Mouse (Mus musculus) intestine, postnatal 0 days (tissue): ENCODE results near the gene Trim46. TPM values are rescaled to one million over a fixed set of nuclear protein-coding genes. Genes with fewer than 3 reads are reported as not detected.

ENCODE experiments used
- ATAC-seq: fragments of 200-750 bp; cut with Nextera tagmentation; 2 replicates; pipeline ENCODE4 v1.8.0; 2017; ENCODE audit warnings: mild to moderate bottlenecking, moderate TSS enrichment, moderate library complexity
- H3K27ac ChIP-seq: fragments of 300-500 bp; sonication (generic); 2 replicates; pipeline ENCODE4 v1.5.1; 2014; ENCODE audit warnings: mild to moderate bottlenecking, low read depth, low read length, moderate library complexity
- H3K27me3 ChIP-seq: fragments of 300-500 bp; sonication (generic); replicated peaks from 2 replicates; pipeline ENCODE4 v1.6.1; 2014; ENCODE audit warnings: low read length, mixed read lengths; ENCODE audit not compliant: control insufficient read depth, insufficient read depth
- H3K36me3 ChIP-seq: fragments of 300-500 bp; sonication (generic); 2 replicates; pipeline ENCODE4 v1.6.1; 2014; ENCODE audit warnings: mild to moderate bottlenecking, moderate library complexity; ENCODE audit not compliant: control insufficient read depth, insufficient read depth
- H3K4me1 ChIP-seq: fragments of 300-500 bp; sonication (generic); replicated peaks from 2 replicates; pipeline ENCODE4 v1.6.1; 2014; ENCODE audit warnings: antibody characterized with exemption, low read length, mixed read lengths; ENCODE audit not compliant: control insufficient read depth, insufficient read depth
- H3K4me2 ChIP-seq: fragments of 300-500 bp; sonication (generic); replicated peaks from 2 replicates; pipeline ENCODE4 v1.6.1; 2014; ENCODE audit warnings: low read depth, mild to moderate bottlenecking, moderate library complexity
- H3K4me3 ChIP-seq: fragments of 300-500 bp; sonication (generic); 2 replicates; pipeline ENCODE4 v1.5.1; 2014; ENCODE audit warnings: low read depth, low read length
- H3K9ac ChIP-seq: fragments of 300-500 bp; sonication (generic); 2 replicates; pipeline ENCODE4 v1.6.1; 2014; ENCODE audit warnings: mild to moderate bottlenecking, low read depth, low read length
- H3K9me3 ChIP-seq: fragments of 300-500 bp; sonication (generic); 2 replicates; pipeline ENCODE4 v1.6.1; 2016; ENCODE audit warnings: mixed run types; ENCODE audit not compliant: control insufficient read depth
- CTCF ChIP-seq: sonication (generic); IDR thresholded peaks from 2 replicates; pipeline ENCODE4 v1.5.1; 2016; ENCODE audit warnings: low read depth, mild to moderate bottlenecking, control low read depth, antibody characterized with exemption, moderate library complexity
- WGBS: fragments of 180-500 bp; shearing (Covaris S2); extraction: QIAGEN DNeasy Blood & Tissue Kit; methylation state at CpG from one replicate; pipeline ENCODE4 v1.1.7; 2014; 5-methylcytosine and 5-hydroxymethylcytosine counted together
- polyA plus RNA-seq: library from polyadenylated mRNA; unstranded; fragments of >200 nt; fragmentation: Nextera tagmentation; extraction: Ambion mirVana; gene quantifications from 2 replicates; pipeline ENCODE4 v1.2.1, GENCODE M21; 2015

Gene Trim46
- polyA plus RNA-seq, 1 experiment from 2014 or later: 1.3 TPM

DNA sequence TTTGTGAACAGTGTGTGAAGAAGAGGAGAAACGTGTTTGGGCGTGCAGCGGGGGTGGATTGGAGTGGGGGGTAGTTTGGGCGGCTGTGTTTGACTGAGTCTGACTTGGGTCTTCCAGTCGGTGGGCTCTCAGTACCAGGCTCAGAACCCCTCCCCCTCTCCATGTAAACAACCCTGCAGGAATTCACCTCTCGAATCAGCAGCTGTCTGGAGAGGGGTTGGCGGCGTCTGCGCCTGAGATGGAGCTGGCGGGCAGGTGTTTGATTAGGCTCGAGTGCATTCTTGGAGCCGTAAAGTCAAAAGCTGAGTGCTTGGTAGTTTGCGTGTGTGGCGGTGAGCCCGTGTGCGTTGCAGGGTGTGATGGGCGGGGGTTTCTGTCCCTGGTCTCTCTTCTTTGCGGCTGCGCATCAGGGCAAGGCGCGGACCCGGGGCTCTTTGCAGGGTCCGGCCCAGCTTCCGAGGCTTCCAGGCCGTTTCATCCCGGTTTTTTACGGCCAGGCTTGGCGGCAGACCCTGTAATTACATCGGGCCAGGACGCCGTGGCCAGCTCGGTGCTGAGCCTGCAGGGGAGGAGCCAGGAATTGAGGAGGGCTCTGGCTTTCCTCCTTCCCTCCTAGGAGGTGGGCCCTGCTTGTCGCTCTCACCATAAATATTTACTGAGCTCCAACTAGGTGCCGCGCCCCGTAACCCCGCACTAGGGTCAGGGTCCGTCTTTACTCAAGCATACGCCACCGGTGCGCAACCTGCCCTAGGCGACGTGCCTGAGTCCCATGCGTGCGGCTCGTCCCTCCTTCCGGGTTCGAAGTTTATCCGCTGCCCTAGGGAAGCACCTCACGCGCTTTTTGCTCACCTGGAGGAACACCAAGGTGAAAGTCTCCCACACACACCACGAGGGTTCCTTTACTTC is 34.8 kb upstream of the Trim46 start, which contains the start of gene Efna1:
TSS of gene Efna1 (minus strand) at position 537 of the 906 bp plus-strand sequence.
- H3K36me3 ChIP-seq: peaks cover 4% of the 10 kb centered on the region; the same call in 1 of the 2 replicates
- H3K4me3 ChIP-seq: peak within 1 kb of the TSS; percentile 77
- TF ChIP-seq CTCF: peak; percentile 23; the same call in 1 of the 2 replicates
- H3K9ac ChIP-seq: peak within 1 kb of the TSS; percentile 90
- 0 out of 2 replicates have a peak, but pooled peaks cover 4% of the 10 kb centered on the region for H3K4me1 ChIP-seq
- under 1% methylated on average over 52 of the region's 52 CpGs for WGBS
- peak within 1 kb of the TSS; percentile 95 for H3K27ac ChIP-seq
- no peaks in the 10 kb centered on the region for H3K27me3 ChIP-seq
- H3K9me3 ChIP-seq: no peaks in the 10 kb centered on the region
- H3K4me2 ChIP-seq: peak within 1 kb of the TSS; percentile 93
- ATAC-seq: peak; percentile 89

DNA sequence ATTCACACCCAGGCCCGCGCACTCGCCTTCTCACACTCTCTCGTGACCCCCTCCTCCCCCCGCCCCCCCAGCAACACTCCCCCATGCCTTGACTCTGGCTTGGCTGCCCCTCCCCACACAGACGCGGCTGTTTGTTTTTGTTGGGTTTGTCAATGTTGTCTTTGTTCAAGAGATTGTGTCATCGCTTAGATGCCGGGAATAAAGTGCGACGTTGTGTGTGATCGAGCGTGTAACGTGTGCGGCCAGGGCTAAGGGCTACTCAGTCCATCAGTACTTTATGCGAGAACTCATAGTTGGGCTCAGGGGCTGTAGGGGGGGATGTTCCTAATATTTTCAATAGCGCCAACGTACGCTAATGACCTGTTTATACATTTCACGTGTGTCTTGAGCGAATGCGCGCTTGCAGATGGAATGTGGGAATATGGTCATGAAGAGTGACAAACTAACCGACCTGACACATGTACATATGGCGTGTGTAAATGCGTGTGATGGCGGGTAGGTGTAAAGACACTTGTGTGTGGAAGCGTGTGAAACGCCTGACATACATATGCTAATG is 34.0 kb upstream of the Trim46 start:
- no peak for ATAC-seq
- peak overlapping the region; percentile 95 for H3K27ac ChIP-seq
- under 1% methylated on average over 29 of the region's 29 CpGs for WGBS

DNA sequence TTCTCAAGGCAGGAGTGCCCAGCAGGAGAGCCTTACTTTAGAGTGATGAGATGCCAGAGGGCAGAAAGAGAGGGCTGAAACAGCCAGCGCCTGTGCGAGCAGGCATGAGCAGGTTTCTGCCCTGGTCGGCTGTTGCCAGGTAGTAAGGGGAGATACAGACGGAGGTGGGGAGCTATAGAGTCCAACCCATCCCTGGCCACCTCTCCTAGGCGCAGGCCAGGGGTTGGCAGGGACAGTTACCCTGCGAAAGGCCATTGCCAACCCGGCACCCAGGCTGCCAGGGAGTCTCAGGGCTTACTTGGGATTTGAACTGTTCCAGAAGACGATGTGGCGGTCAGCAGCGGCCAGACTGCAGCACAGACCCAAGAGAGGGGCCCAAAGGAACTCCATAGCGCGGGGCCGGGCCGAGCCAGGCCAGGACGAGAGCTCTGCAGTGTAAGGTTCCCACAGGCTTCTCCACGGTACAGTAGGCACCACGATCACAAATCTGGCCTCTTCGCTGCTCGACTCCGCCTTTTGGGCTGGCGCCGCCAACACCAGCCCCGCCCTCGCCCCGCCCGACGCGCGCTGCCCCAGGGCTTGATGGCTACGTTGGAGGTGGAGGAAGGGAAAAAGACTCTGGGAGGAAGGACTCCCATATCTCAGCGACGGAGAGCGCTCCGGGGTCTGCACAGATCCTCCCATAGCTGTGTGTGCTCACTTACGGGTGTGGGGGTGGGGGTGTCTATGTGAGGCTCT is 33.2 kb upstream of the Trim46 start:
- Histone ChIP-seq H3K27ac (peak overlapping the region; percentile 95), H3K4me1 (0 out of 2 replicates have a peak, but pooled peaks cover 4% of the 10 kb centered on the region), H3K9me3 (no peaks in the 10 kb centered on the region), H3K4me3 (peak overlapping the region; percentile 77), H3K9ac (peak overlapping the region; percentile 90), H3K4me2 (peak overlapping the region; percentile 93), H3K36me3 (peaks cover 15% of the 10 kb centered on the region), H3K27me3 (no peaks in the 10 kb centered on the region)
- TF ChIP-seq CTCF: no peak; the same call in 1 of the 2 replicates
- WGBS: 2% methylated on average over 35 of the region's 35 CpGs
- ATAC-seq: peak; percentile 52

More for the DNA sequence above, 34.0 kb upstream of the Trim46 start:
- Histone ChIP-seq H3K9ac (peak overlapping the region; percentile 90), H3K9me3 (no peaks in the 10 kb centered on the region), H3K4me2 (peak overlapping the region; percentile 93), H3K27me3 (no peaks in the 10 kb centered on the region), H3K36me3 (peaks cover 11% of the 10 kb centered on the region), H3K4me1 (0 out of 2 replicates have a peak, but pooled peaks cover 4% of the 10 kb centered on the region), H3K4me3 (peak overlapping the region; percentile 77)
- TF ChIP-seq CTCF: no peak

DNA sequence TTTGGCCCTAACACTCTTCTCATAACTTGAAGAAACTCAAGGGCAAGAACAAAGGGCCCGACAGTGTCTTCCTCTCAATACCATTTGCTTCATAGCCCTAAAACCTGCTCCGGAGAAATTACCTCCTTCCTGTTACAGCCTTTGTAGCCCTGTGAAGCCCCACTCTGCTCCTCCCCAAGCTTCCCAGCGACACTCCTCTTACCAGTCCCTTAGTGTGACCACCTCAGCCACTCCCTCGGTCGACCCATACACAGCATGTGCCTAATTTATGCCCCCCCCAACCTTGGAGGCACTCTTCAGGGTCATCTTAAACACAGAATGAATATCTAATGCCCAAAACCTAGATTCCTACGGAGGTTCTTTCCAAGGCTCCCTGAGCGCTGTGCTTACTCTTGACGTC is 32.5 kb upstream of the Trim46 start:
- TF ChIP-seq CTCF: no peak
- Histone ChIP-seq H3K9ac (peak overlapping the region; percentile 90), H3K27me3 (no peaks in the 10 kb centered on the region), H3K36me3 (peaks cover 20% of the 10 kb centered on the region), H3K4me1 (0 out of 2 replicates have a peak, but pooled peaks cover 4% of the 10 kb centered on the region), H3K4me3 (peak overlapping the region; percentile 77), H3K27ac (peak overlapping the region; percentile 95), H3K9me3 (no peaks in the 10 kb centered on the region), H3K4me2 (peak overlapping the region; percentile 93)
- no peak for ATAC-seq
- 13% methylated on average over 8 of the region's 8 CpGs for WGBS

DNA sequence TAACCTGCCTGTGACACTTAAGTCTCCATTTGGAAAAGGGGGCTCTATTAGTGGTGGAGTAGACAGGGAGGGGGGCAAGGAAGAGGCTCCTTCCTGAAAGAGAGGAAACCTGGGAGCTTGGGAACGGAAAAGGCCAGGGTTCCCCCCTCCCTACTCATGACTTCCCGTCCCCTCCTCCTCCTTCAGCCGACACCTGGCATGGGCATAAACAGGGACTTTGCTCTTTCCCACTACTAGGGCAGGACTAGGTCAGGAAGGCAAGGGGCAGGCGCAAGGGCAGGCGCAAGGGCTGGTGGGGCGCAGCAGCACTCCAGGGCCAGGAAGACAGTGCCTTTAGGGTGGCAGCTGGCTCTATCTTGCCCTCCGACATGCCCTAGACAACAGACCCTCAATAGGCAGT is 32.0 kb upstream of the Trim46 start:
- peak overlapping the region; percentile 95 for H3K27ac ChIP-seq
- no peaks in the 10 kb centered on the region for H3K9me3 ChIP-seq
- peaks cover 25% of the 10 kb centered on the region for H3K36me3 ChIP-seq
- TF ChIP-seq CTCF: 0 out of 2 replicates have a peak, but pooled peaks have one; percentile 9
- H3K4me1 ChIP-seq: 0 out of 2 replicates have a peak, but pooled peaks cover 4% of the 10 kb centered on the region
- H3K9ac ChIP-seq: peak overlapping the region; percentile 90
- no peaks in the 10 kb centered on the region for H3K27me3 ChIP-seq
- H3K4me3 ChIP-seq: peak overlapping the region; percentile 77
- 26% methylated on average over 7 of the region's 7 CpGs for WGBS
- H3K4me2 ChIP-seq: peak overlapping the region; percentile 93
- ATAC-seq: peak; percentile 57
